Mouse (Mus musculus) layer of hippocampus, adult 11-12 months (tissue): ENCODE measurements at regions not wholly inside any gene's neighbourhood (a gene's known extent, or its start where the extent isn't known, plus 50 kb on each side); places are given as distances from the start of the nearest gene placed in this dataset.

Experiments
- DNase-seq: peaks from one replicate; pipeline ENCODE4 v3.0.0; 2022; ENCODE audit warnings: low spot score

GRCm38 (mm10) chr2:30743976-30744620, 59.4 kb downstream of the 1700001O22Rik start:
- peak; percentile 43 for DNase-seq

GRCm38 (mm10) chr2:30743265-30743846, 60.1 kb downstream of the 1700001O22Rik start:
- no peak for DNase-seq

GRCm38 (mm10) chr2:30741450-30741849, 62.0 kb downstream of the 1700001O22Rik start:
- no peak for DNase-seq

GRCm38 (mm10) chr2:30737759-30738158, 65.7 kb downstream of the 1700001O22Rik start:
- DNase-seq = peak; percentile 46

- no peak for DNase-seq
Measured at GRCm38 (mm10) chr2:30736705-30737104, 66.8 kb downstream of the 1700001O22Rik start.

GRCm38 (mm10) chr2:30736236-30736635, 67.2 kb downstream of the 1700001O22Rik start:
- no peak for DNase-seq

- no peak for DNase-seq
Measured at GRCm38 (mm10) chr2:30733853-30734252, 69.6 kb downstream of the 1700001O22Rik start.

GRCm38 (mm10) chr2:30731832-30732231, 71.6 kb downstream of the 1700001O22Rik start:
- no peak for DNase-seq

- no peak for DNase-seq
Measured at GRCm38 (mm10) chr2:30727948-30728347, 75.5 kb downstream of the 1700001O22Rik start.

GRCm38 (mm10) chr2:30725601-30726489, 77.6 kb downstream of the 1700001O22Rik start:
- DNase-seq = peak; percentile 52

GRCm38 (mm10) chr2:30725186-30725585, 78.3 kb downstream of the 1700001O22Rik start:
- no peak for DNase-seq

GRCm38 (mm10) chr2:30724521-30724920, 78.9 kb downstream of the 1700001O22Rik start:
- DNase-seq = no peak

- no peak for DNase-seq
Measured at GRCm38 (mm10) chr2:30723059-30723587, 80.3 kb downstream of the 1700001O22Rik start.

GRCm38 (mm10) chr2:30722263-30723050, 81.0 kb downstream of the 1700001O22Rik start:
- DNase-seq = no peak

GRCm38 (mm10) chr2:30721473-30722262, 81.8 kb downstream of the 1700001O22Rik start:
- DNase-seq = no peak

- DNase-seq = no peak
Measured at GRCm38 (mm10) chr2:30721048-30721461, 82.4 kb downstream of the 1700001O22Rik start.

GRCm38 (mm10) chr2:30720291-30720690, 83.2 kb downstream of the 1700001O22Rik start:
- no peak for DNase-seq

GRCm38 (mm10) chr2:30719611-30720290, 83.7 kb downstream of the 1700001O22Rik start:
- no peak for DNase-seq

GRCm38 (mm10) chr2:30718741-30719381, 84.6 kb downstream of the 1700001O22Rik start:
- peak; percentile 85 for DNase-seq

- DNase-seq = peak; percentile 92
Measured at GRCm38 (mm10) chr2:30718329-30718675, 85.2 kb downstream of the 1700001O22Rik start.
